Mouse (Mus musculus): ENCODE results near the gene Ctsz.

The Ctsz gene

GRCm38 (mm10) chr2:174438737-174439449 is at the start of gene Ctsz:
Ctsz (minus strand) TSS chr2:174439039.
- peak; percentile 62 to 67 for DNase-seq

DNA sequence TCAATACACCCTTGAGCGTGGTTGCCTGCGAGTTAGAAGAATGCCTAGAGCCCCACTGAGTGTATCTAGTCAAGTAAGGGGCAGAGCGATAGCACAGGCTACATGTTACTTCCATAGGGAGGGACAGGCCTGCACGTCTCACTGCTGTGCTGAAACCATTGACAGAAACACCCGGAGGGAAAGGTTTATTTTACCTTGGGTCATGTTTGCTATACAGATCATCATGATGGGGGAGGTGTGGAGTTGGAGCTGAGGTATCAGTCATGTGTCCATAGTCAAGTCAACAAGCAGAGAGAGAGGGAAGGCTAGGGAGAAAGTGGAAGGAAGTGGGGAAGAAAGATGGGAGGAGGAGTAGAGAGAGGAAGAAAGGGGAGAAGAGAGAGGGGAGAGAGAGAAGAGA is 48.2 kb upstream of the Ctsz start:
- no peak for DNase-seq

- DNase-seq: no peak
Observed at GRCm38 (mm10) chr2:174478746-174479145, 39.9 kb upstream of the Ctsz start.

- no peak for DNase-seq
Observed at GRCm38 (mm10) chr2:174477543-174478319, 38.9 kb upstream of the Ctsz start.

DNA sequence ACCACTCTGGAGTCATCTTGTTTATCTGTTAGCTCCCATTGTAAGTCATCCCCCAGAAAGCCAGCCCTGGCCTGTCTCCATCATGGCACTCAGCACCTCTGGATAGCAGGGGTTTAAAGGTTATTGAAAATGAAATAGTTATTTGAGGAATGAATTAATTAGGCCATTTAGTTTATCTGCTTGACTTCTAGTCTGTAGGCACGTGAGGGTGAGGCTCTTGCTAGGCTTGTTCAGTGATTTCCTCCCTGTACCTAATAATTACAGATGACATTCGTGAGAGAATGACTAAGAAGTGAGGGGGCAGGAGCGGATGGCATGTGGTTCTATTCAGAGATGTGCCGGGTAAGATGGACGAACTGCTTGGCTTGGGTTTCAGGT is 34.7 kb upstream of the Ctsz start:
- DNase-seq: no peak

GRCm38 (mm10) chr2:174472818-174473549 is 34.1 kb upstream of the Ctsz start, which contains the start of gene Prelid3b:
Prelid3b (minus strand) TSS chr2:174473081.
- DNase-seq: peak; percentile 98 to 99

- DNase-seq: peak in 1 of 2 experiments; percentile 10
Observed at GRCm38 (mm10) chr2:174472407-174472806, 33.6 kb upstream of the Ctsz start.

DNA sequence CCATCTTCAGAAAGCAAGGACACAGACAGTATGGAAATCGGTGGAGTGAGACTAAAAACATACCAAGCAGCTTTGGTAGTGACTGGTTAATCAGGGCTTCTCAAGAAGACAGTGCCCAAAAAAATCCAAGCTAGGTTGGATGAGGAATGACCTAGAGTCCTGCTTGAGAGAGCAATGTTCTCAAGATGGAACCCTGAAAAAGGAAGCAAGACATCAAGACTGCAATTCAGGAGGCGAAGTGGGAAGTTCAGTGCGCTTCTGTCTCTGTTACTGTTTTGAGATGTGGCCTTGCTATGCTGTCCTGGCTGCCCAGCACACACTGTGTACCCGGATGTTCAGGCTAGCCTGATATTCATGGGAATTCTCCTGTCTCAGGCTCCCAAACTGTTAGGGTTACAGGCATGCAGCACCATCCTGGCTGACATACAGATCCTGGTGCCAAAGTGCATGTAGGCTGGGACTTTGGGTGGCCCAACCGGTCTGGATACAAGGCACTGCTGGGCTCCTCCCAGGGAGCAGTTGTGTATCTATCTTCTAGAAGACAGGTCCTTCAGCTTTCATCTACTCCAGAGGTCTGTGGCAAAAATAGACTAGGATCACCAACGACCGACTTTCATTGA is 32.1 kb upstream of the Ctsz start:
- no peak for DNase-seq

GRCm38 (mm10) chr2:174470333-174470732 is 31.5 kb upstream of the Ctsz start:
- DNase-seq: no peak

- peak; percentile 97 to 99 for DNase-seq
Observed at GRCm38 (mm10) chr2:174463789-174464523, 25.1 kb upstream of the Ctsz start, which contains the start of gene Atp5e. Atp5e (minus strand) TSS chr2:174464105.

- DNase-seq: no peak
Observed at GRCm38 (mm10) chr2:174463370-174463769, 24.5 kb upstream of the Ctsz start.

DNA sequence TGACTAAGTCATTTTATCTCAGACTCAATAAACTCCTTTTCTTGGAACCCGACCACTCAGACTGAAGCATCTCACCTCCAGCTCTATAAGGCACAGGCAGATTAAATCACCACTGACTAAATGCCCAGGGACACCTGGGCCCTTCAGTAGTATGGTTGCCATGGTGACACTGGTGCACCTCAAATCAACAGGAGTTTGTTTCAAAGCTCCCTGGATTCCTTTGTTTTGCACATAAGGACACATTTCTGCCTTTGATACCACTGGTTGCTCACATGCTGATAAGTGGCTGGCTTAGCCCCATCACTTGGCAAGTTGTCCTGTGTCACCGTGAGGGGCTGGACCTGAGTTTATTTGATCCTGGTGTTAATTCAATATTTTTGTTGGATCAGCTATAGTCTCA is 20.5 kb upstream of the Ctsz start:
- no peak for DNase-seq

- DNase-seq: no peak
Observed at GRCm38 (mm10) chr2:174453681-174454080, 14.8 kb upstream of the Ctsz start.

GRCm38 (mm10) chr2:174450353-174450752 is 11.5 kb upstream of the Ctsz start, which contains the start of gene Tubb1:
Tubb1 (plus strand) TSS chr2:174450695.
- no peak for DNase-seq

DNA sequence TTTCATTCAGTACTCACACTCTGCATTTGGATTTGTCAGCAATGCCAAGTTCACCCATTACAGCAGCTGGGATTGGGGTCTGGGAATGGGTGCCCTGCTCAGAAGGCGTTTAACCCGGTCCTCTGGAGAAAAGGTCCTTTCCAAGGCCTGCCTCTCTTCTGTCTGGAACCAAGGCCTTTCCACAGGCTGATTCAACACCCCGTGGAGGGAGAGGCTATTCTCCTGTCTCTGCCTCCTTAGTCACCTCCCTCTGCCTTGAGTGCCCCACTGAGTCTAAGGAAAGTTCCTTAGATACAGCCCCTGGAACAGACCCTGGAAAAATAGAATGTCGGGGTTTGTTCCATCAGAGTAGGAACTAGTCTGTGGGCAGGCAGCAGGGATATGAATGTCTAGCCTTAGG is 9.6 kb upstream of the Ctsz start:
- DNase-seq: no peak

DNA sequence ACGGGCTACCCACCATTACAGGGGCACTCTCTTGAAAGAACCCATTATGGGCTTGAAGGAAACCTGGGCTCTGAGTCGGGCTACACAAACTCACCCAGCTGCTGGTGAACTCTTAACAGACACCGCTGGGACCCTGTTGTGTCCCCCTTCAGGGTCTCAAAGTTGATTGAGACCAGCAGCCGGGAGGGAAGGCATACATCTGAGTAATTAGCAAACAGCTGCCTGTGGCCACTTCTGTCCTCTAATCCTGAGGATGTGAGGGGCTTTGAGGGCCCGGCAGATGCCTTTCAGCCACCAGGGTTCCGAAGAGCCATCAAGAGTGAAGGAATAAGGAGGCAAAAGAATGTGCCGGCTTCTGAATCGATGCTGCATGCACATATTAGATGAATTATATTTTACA is 8.1 kb upstream of the Ctsz start:
- no peak for DNase-seq

GRCm38 (mm10) chr2:174446492-174446891 is 7.7 kb upstream of the Ctsz start:
- no peak for DNase-seq

DNA sequence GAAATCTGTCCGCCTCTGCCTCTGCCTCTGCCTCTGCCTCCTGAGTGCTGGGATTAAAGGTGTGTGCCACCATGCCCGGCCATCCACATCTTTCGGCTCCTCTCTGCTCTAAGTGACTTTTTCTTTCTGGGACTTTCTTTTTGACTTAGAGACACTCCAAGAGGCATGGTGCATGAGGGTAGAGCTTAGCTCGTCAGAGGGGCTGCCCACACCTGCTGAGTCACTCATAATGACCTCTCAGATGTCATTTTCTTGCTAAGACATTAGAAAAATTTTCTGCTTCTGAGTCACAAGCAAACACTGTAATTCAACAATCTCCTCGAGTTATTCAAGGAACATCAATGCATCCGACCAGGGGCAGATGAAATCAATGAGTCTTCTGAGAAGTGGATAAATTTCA is 6.2 kb upstream of the Ctsz start:
- DNase-seq: no peak

- DNase-seq: no peak
Observed at GRCm38 (mm10) chr2:174444359-174444758, 5.5 kb upstream of the Ctsz start.

DNA sequence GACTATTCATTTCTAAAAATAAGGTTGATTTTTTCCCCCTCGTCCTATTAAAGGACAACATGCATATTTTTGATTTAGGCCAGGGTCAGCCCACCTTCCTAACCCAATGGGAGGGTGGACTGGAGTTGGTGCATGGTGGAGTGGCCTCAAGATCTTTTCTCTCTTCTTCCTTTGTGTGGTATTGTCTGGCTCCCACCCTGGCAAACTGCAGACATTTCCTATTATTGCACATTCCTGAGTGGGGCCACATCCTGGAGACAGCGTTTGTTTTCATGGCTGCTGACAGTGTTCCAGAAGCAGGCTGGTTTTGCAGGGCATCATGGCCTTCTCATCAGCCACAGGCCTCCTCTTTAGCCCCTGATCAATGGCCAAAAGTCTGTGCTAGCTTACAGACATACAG is 4.2 kb upstream of the Ctsz start:
- DNase-seq: no peak

DNA sequence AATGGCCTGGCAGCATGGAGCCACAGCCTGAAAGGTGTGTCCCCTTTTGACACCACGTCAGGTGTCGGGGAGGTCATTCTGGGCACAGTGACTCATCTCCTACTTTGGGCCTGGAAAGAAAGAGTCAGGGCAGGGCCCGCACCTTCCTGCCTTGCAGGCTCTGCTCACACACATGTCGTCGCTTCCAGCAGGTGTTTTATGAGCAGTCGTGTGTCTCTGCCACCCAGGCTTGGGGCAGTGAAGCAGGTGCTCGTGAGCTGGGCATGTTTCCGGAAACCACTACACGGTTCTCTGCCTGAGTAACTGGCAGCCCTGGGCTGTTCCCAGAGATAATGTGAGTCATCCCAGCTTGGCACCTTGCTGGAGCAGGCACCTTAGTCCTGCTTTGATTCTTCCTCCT is 3.6 kb upstream of the Ctsz start:
- DNase-seq: no peak

DNA sequence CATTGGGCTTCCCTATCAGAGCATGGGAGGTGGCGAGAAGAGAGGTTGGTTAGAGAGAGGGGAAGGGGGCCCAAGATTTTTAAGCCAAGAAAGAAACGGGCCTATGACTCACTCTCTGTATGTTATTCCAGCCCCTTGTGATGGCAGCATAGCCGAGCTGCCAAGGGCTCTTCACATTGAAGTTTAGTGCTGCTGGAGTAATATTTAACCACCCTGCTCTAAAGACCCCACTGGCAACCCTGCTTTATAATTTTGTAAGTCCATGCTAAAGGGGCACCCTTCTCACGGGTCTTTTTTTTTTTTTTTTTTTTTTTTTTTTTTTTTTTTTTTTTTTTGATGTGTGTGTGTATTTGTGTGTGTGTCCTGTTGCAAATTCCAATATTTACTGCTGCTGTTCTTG is 3.1 kb upstream of the Ctsz start:
- DNase-seq: no peak

Data from cerebellum, adult 18-20 months (tissue).